Comparison of ENCODE assay signal across 9 mouse cellular contexts in the genomic region with DNA sequence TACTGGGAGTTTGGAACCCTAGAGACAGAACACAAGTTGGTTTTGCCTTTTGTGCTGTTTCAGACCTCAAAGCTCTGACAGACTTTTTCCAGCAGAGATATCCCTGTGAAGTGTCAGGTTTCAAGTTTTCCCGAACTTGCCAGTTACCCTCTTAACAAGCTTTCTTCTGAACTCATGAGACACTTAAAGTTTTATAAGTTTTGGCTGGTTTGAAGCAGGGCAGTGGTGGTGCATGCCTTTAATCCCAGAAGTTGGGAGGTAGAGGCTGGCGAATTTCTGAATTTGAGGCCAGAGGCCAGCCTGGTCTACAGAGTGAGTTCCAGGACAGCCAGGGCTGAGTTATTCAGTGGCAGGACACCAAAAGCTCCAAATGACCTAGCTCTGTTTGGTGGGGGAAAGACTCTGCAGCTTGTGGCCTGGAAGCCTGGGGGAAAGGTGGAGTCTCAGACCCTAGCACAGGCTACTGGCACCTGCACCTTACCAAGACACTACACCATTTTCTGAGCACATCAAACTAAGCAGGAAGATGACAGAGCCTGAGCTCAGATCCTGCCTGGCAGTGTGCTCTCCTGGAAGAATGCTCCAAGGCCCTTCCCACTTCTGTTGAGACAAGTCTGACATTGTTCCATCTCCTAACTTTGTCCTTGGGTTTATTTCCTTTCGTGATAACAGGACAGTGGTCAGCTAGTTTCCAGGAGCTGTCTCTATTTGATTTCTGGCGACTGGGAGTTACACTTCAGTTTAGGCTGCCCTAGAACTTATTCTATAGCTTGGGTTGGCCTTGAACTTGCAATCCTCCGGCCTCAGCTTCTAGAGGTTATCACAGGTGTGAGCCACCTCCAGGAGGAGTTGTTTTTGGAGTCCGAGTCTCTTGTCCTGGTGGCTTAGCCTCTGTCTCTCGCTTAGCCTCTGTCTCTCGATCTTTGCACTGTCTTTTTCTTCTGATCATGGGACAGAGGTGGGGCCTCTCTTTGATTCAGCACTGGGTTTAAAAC. TPM values are rescaled to one million over a fixed set of nuclear protein-coding genes. Genes with fewer than 3 reads are reported as not detected.
DNase-seq lines count a peak whose midpoint lies in the region; ATAC-seq and TF ChIP-seq lines count a peak whose summit lies in the region.
"Had no signal": no experiment of that assay in that cellular context is flagged by ENCODE, and none has a peak within 500 bp of the region (broad histone marks: within the 10 kb centered on the region; RNA-seq: fewer than 3 reads in every experiment).

No protein-coding gene starts in this region.

- no peak for TF ChIP-seq EP300 in heart, postnatal 0 days (IDR thresholded peaks at IDR 0.05; ENCODE audit: low read depth)

- H3K27ac ChIP-seq in hindbrain, embryonic 10.5 days = peak overlapping the region; percentile 87
- no peak overlapping the region for H3K27ac ChIP-seq in hindbrain, postnatal 0 days
- peak overlapping the region; percentile 76 for H3K27ac ChIP-seq in embryonic facial prominence, embryonic 10.5 days (replicated peaks)
- peak overlapping the region; percentile 22; the same call in 1 of the 2 replicates for H3K27ac ChIP-seq in heart, postnatal 0 days (ENCODE audit: low read depth)
- H3K27ac ChIP-seq in macrophage = peak overlapping the region; percentile 3; the same call in 1 of the 2 replicates
- no peak overlapping the region for H3K27ac ChIP-seq in left cerebral cortex, adult 2 months

- H3K27me3 ChIP-seq in hindbrain, embryonic 10.5 days (ENCODE audit: insufficient read depth, poor library complexity, severe bottlenecking) = no peaks in the 10 kb centered on the region
- H3K27me3 ChIP-seq in hindbrain, postnatal 0 days (ENCODE audit: insufficient read depth, low read length) = no peaks in the 10 kb centered on the region
- no peaks in the 10 kb centered on the region; the same call in 1 of the 2 replicates for H3K27me3 ChIP-seq in embryonic facial prominence, embryonic 10.5 days (replicated peaks; ENCODE audit: low read depth, poor library complexity, severe bottlenecking)
- H3K27me3 ChIP-seq in heart, postnatal 0 days (ENCODE audit: control insufficient read depth, insufficient read depth, low read length) = no peaks in the 10 kb centered on the region

- peaks cover 27% of the 10 kb centered on the region for H3K4me1 ChIP-seq in hindbrain, embryonic 10.5 days (replicated peaks)
- no peaks in the 10 kb centered on the region for H3K4me1 ChIP-seq in hindbrain, postnatal 0 days (ENCODE audit: insufficient read depth, low read length)
- H3K4me1 ChIP-seq in embryonic facial prominence, embryonic 10.5 days = peaks cover 19% of the 10 kb centered on the region
- peaks cover 10% of the 10 kb centered on the region; the same call in 1 of the 2 replicates for H3K4me1 ChIP-seq in heart, postnatal 0 days (ENCODE audit: control insufficient read depth, insufficient read depth)

- no peaks in the 10 kb centered on the region for H3K9me3 ChIP-seq in hindbrain, embryonic 10.5 days
- H3K9me3 ChIP-seq in hindbrain, postnatal 0 days (ENCODE audit: low read length) = no peaks in the 10 kb centered on the region
- no peaks in the 10 kb centered on the region for H3K9me3 ChIP-seq in embryonic facial prominence, embryonic 10.5 days
- no peaks in the 10 kb centered on the region for H3K9me3 ChIP-seq in heart, postnatal 0 days (replicated peaks; ENCODE audit: control insufficient read depth, low read length)

- no peak overlapping the region for H3K4me2 ChIP-seq in hindbrain, postnatal 0 days (ENCODE audit: low read depth, low read length)
- H3K4me2 ChIP-seq in heart, postnatal 0 days (ENCODE audit: low read depth, low read length) = peak overlapping the region; percentile 58

- no peak for TF ChIP-seq CTCF in hindbrain, postnatal 0 days (IDR thresholded peaks at IDR 0.05; ENCODE audit: low read depth)
- TF ChIP-seq CTCF in heart, postnatal 0 days (IDR thresholded peaks at IDR 0.05; ENCODE audit: low read depth) = no peak
- no peak for TF ChIP-seq CTCF in left cerebral cortex, adult 2 months (IDR thresholded peaks at IDR 0.05)

- H3K4me3 ChIP-seq in hindbrain, embryonic 10.5 days = peak overlapping the region; percentile 49
- no peak overlapping the region for H3K4me3 ChIP-seq in hindbrain, postnatal 0 days (ENCODE audit: low read length)
- H3K4me3 ChIP-seq in embryonic facial prominence, embryonic 10.5 days = peak overlapping the region; percentile 55
- peak overlapping the region; percentile 36; the same call in 1 of the 2 replicates for H3K4me3 ChIP-seq in heart, postnatal 0 days (ENCODE audit: low read depth, low read length)
- peak overlapping the region; percentile 12; the same call in 1 of the 2 replicates for H3K4me3 ChIP-seq in macrophage (ENCODE audit: inconsistent target)
- no peak overlapping the region for H3K4me3 ChIP-seq in left cerebral cortex, adult 2 months

- no peak overlapping the region for H3K9ac ChIP-seq in hindbrain, postnatal 0 days (replicated peaks; ENCODE audit: low read length)
- H3K9ac ChIP-seq in heart, postnatal 0 days (replicated peaks; ENCODE audit: low read depth, low read length) = 0 out of 2 replicates have a peak overlapping the region, but pooled peaks have one; percentile 29

- peaks cover 8% of the 10 kb centered on the region; the same call in 1 of the 2 replicates for H3K36me3 ChIP-seq in hindbrain, embryonic 10.5 days
- no peaks in the 10 kb centered on the region for H3K36me3 ChIP-seq in hindbrain, postnatal 0 days (ENCODE audit: insufficient read depth, low read length)
- no peaks in the 10 kb centered on the region for H3K36me3 ChIP-seq in embryonic facial prominence, embryonic 10.5 days (replicated peaks)
- H3K36me3 ChIP-seq in heart, postnatal 0 days (replicated peaks; ENCODE audit: control insufficient read depth, insufficient read depth, low read length) = no peaks in the 10 kb centered on the region
- H3K36me3 ChIP-seq in macrophage (ENCODE audit: inconsistent target) = no peaks in the 10 kb centered on the region

- no peak for ATAC-seq in hindbrain, postnatal 0 days
- no peak for ATAC-seq in heart, postnatal 0 days (ENCODE audit: insufficient read depth, low read depth)

- H3K79me2 ChIP-seq in macrophage (ENCODE audit: inconsistent target) = no peaks in the 10 kb centered on the region

- no peak for DNase-seq in hindbrain, embryonic 10.5 days (ENCODE audit: low spot score)
- DNase-seq in hindbrain, postnatal 0 days (ENCODE audit: low spot score) = no peak
- no peak for DNase-seq in embryonic facial prominence, embryonic 10.5 days (ENCODE audit: low spot score)
- DNase-seq in heart, postnatal 0 days (ENCODE audit: low spot score) = peak; percentile 29
- DNase-seq in right cerebral cortex, postnatal 4 days = no peak
- DNase-seq in thymus, postnatal 36 days = no peak
- DNase-seq in left cerebral cortex, adult 2 months (ENCODE audit: extremely low spot score in 1 of 2, low spot score in 2 of 2) = no peak
- DNase-seq: kidney, postnatal 36 days had no signal

- intact Hi-C loops in left cerebral cortex, adult 2 months (cut with DNase I) = no loop called here

- WGBS in hindbrain, embryonic 10.5 days = 76% methylated on average over 8 of the region's 8 CpGs
- 82% methylated on average over 8 of the region's 8 CpGs for WGBS in hindbrain, postnatal 0 days
- WGBS in embryonic facial prominence, embryonic 10.5 days = 66% methylated on average over 8 of the region's 8 CpGs
- WGBS in heart, postnatal 0 days = 55% methylated on average over 8 of the region's 8 CpGs
- WGBS in macrophage (ENCODE audit: missing documents) = 91% methylated on average over 8 of the region's 8 CpGs

RNA-seq across cellular contexts. Expression of gene Akr1b8, which starts 0.7 kb away (rescaled TPM):
- 27.2 and 29.1 TPM in 2 replicates for polyA plus RNA-seq in hindbrain, embryonic 10.5 days (2016; fragmentation: Nextera tagmentation; extraction: Ambion mirVana)
- 1.6 and 2.0 TPM in 2 replicates for total RNA-seq in hindbrain, postnatal 0 days (2014; rRNA removed)
- polyA plus RNA-seq in hindbrain, postnatal 0 days (2015; fragmentation: Nextera tagmentation; extraction: Ambion mirVana) = 3.2 and 3.8 TPM in 2 replicates
- polyA plus RNA-seq in embryonic facial prominence, embryonic 10.5 days (2016; fragmentation: Nextera tagmentation; extraction: Ambion mirVana) = 14.1 and 15.9 TPM in 2 replicates
- 1.3 and 15.4 TPM in 2 replicates for total RNA-seq in heart, postnatal 0 days (2014; rRNA removed; ENCODE audit: low replicate concordance)
- 8.5 and 9.7 TPM in 2 replicates for polyA plus RNA-seq in heart, postnatal 0 days (2015; fragmentation: Nextera tagmentation; extraction: Ambion mirVana)
- total RNA-seq in macrophage (2018; cell fraction: chromatin; rRNA removed) = 10 to 100 TPM in 2 of 26 experiments, 1 to 10 TPM in 18, under 1 TPM in 3, not detected in 3; 0.59 to 14.6 (median 2.0) TPM
- total RNA-seq in macrophage (2018; cell fraction: cytosol; rRNA removed) = 10 to 100 TPM in 13 of 26 experiments, 1 to 10 TPM in 13; 2.4 to 21.6 (median 10.9) TPM
- total RNA-seq in macrophage (2018; cell fraction: nucleus; rRNA removed) = 10 to 100 TPM in 1 of 26 experiments, 1 to 10 TPM in 20, under 1 TPM in 5; 0.44 to 20.7 (median 2.7) TPM
- 17.3 to 79.9 TPM (median 28.5 TPM) in 3 replicates for polyA plus RNA-seq in macrophage (2018)
- under 1 TPM; 0.26 to 0.68 TPM for total RNA-seq in left cerebral cortex, adult 2 months (2021)

RNA-seq across cellular contexts. Expression of gene Akr1b10, which starts 29.4 kb away (rescaled TPM):
- 16.7 and 18.7 TPM in 2 replicates for polyA plus RNA-seq in hindbrain, embryonic 10.5 days (2016; fragmentation: Nextera tagmentation; extraction: Ambion mirVana)
- total RNA-seq in hindbrain, postnatal 0 days (2014; rRNA removed) = 16.4 and 17.2 TPM in 2 replicates
- polyA plus RNA-seq in hindbrain, postnatal 0 days (2015; fragmentation: Nextera tagmentation; extraction: Ambion mirVana) = 22.0 and 25.1 TPM in 2 replicates
- polyA plus RNA-seq in embryonic facial prominence, embryonic 10.5 days (2016; fragmentation: Nextera tagmentation; extraction: Ambion mirVana) = 15.4 and 17.8 TPM in 2 replicates
- total RNA-seq in heart, postnatal 0 days (2014; rRNA removed; ENCODE audit: low replicate concordance) = 58.1 and 67.8 TPM in 2 replicates
- 69.7 and 75.3 TPM in 2 replicates for polyA plus RNA-seq in heart, postnatal 0 days (2015; fragmentation: Nextera tagmentation; extraction: Ambion mirVana)
- 100 to 1,000 TPM in 15 of 26 experiments, 10 to 100 TPM in 11; 16.8 to 261 (median 111) TPM for total RNA-seq in macrophage (2018; cell fraction: chromatin; rRNA removed)
- total RNA-seq in macrophage (2018; cell fraction: cytosol; rRNA removed) = 10 to 100 TPM; 24.6 to 54.0 (median 39.4) TPM
- 100 to 1,000 TPM in 7 of 26 experiments, 10 to 100 TPM in 19; 14.3 to 142 (median 64.9) TPM for total RNA-seq in macrophage (2018; cell fraction: nucleus; rRNA removed)
- polyA plus RNA-seq in macrophage (2018) = 47.7 to 57.8 TPM (median 55.7 TPM) in 3 replicates
- 10 to 100 TPM; 21.0 to 24.2 TPM for total RNA-seq in left cerebral cortex, adult 2 months (2021)

RNA-seq across cellular contexts. Expression of gene Akr1b3, which starts 37.4 kb away (rescaled TPM):
- 287 and 330 TPM in 2 replicates for polyA plus RNA-seq in hindbrain, embryonic 10.5 days (2016; fragmentation: Nextera tagmentation; extraction: Ambion mirVana)
- total RNA-seq in hindbrain, postnatal 0 days (2014; rRNA removed) = 78.2 and 84.9 TPM in 2 replicates
- 97.5 and 106 TPM in 2 replicates for polyA plus RNA-seq in hindbrain, postnatal 0 days (2015; fragmentation: Nextera tagmentation; extraction: Ambion mirVana)
- 242 and 270 TPM in 2 replicates for polyA plus RNA-seq in embryonic facial prominence, embryonic 10.5 days (2016; fragmentation: Nextera tagmentation; extraction: Ambion mirVana)
- total RNA-seq in heart, postnatal 0 days (2014; rRNA removed; ENCODE audit: low replicate concordance) = 142 and 175 TPM in 2 replicates
- 163 and 165 TPM in 2 replicates for polyA plus RNA-seq in heart, postnatal 0 days (2015; fragmentation: Nextera tagmentation; extraction: Ambion mirVana)
- 10 to 100 TPM in 16 of 26 experiments, 1 to 10 TPM in 10; 2.4 to 38.1 (median 13.1) TPM for total RNA-seq in macrophage (2018; cell fraction: chromatin; rRNA removed)
- 100 to 1,000 TPM; 107 to 158 (median 137) TPM for total RNA-seq in macrophage (2018; cell fraction: cytosol; rRNA removed)
- 10 to 100 TPM; 16.9 to 77.1 (median 35.1) TPM for total RNA-seq in macrophage (2018; cell fraction: nucleus; rRNA removed)
- polyA plus RNA-seq in macrophage (2018) = 115 to 197 TPM (median 149 TPM) in 3 replicates
- total RNA-seq in left cerebral cortex, adult 2 months (2021) = 10 to 100 TPM; 43.1 to 43.4 TPM

RNA-seq across cellular contexts. Expression of gene Akr1b7, which starts 57.5 kb away (rescaled TPM):
- polyA plus RNA-seq in hindbrain, embryonic 10.5 days (2016; fragmentation: Nextera tagmentation; extraction: Ambion mirVana) = not detected in 2 replicates
- not detected in 2 replicates for total RNA-seq in hindbrain, postnatal 0 days (2014; rRNA removed)
- 0.14 TPM in 1 of 2 replicates, not detected in the other for polyA plus RNA-seq in hindbrain, postnatal 0 days (2015; fragmentation: Nextera tagmentation; extraction: Ambion mirVana)
- polyA plus RNA-seq in embryonic facial prominence, embryonic 10.5 days (2016; fragmentation: Nextera tagmentation; extraction: Ambion mirVana) = not detected in 2 replicates
- 0.27 TPM in 1 of 2 replicates, not detected in the other for total RNA-seq in heart, postnatal 0 days (2014; rRNA removed; ENCODE audit: low replicate concordance)
- polyA plus RNA-seq in heart, postnatal 0 days (2015; fragmentation: Nextera tagmentation; extraction: Ambion mirVana) = 0.08 and 0.31 TPM in 2 replicates
- total RNA-seq in macrophage (2018; cell fraction: chromatin; rRNA removed) = 1 to 10 TPM in 1 of 26 experiments, under 1 TPM in 4, not detected in 21; 0.55 to 1.7 (median 0.65) TPM
- under 1 TPM in 3 of 26 experiments, not detected in 23; 0.09 to 0.13 (median 0.11) TPM for total RNA-seq in macrophage (2018; cell fraction: cytosol; rRNA removed)
- total RNA-seq in macrophage (2018; cell fraction: nucleus; rRNA removed) = under 1 TPM in 1 of 26 experiments, not detected in 25; 0.56 TPM
- not detected in 3 replicates for polyA plus RNA-seq in macrophage (2018)
- not detected for total RNA-seq in left cerebral cortex, adult 2 months (2021)

Comparison
In these comparisons a context has a peak if more than half of its experiments do, and no peak if none do; other contexts are left out.
1. H3K27ac ChIP-seq: peak in hindbrain, embryonic 10.5 days (single experiment), embryonic facial prominence, embryonic 10.5 days (single experiment), heart, postnatal 0 days (single experiment) and macrophage (single experiment); none in hindbrain, postnatal 0 days (single experiment) and left cerebral cortex, adult 2 months (single experiment).
2. H3K4me3 ChIP-seq: peak in hindbrain, embryonic 10.5 days (single experiment), embryonic facial prominence, embryonic 10.5 days (single experiment), heart, postnatal 0 days (single experiment) and macrophage (single experiment); none in hindbrain, postnatal 0 days (single experiment) and left cerebral cortex, adult 2 months (single experiment).